Mouse (Mus musculus) spleen, adult 2 months (tissue): ENCODE data around the gene Trp53i11. TPM values are rescaled to one million over a fixed set of nuclear protein-coding genes. Genes with fewer than 3 reads are reported as not detected.

ENCODE experiments used
- DNase-seq, 2 experiments: peaks; one replicate each; pipeline versions ENCODE4 v3.0.0 to v3.0.0-alpha.2; 2012 to 2021; ENCODE audit warnings: low spot score in 2 of 2, low read depth in 1 of 2
- H3K27ac ChIP-seq: fragments of 200-500 bp; 2 replicates; pipeline ENCODE4 v1.5.1; 2012; ENCODE audit warnings: low read length, inconsistent platforms; ENCODE audit not compliant: insufficient read depth
- H3K27me3 ChIP-seq: fragments of 200-500 bp; 2 replicates; pipeline ENCODE4 v1.6.1; 2012; ENCODE audit warnings: mild to moderate bottlenecking, moderate library complexity, low read length, inconsistent platforms; ENCODE audit not compliant: control insufficient read depth, insufficient read depth
- H3K36me3 ChIP-seq: fragments of 200-500 bp; 2 replicates; pipeline ENCODE4 v1.6.1; 2012; ENCODE audit warnings: mild to moderate bottlenecking, low read length, inconsistent platforms; ENCODE audit not compliant: control insufficient read depth, insufficient read depth
- H3K4me1 ChIP-seq: fragments of 200-500 bp; 2 replicates; pipeline ENCODE4 v1.6.1; 2011; ENCODE audit warnings: inconsistent platforms; ENCODE audit not compliant: control insufficient read depth, insufficient read depth, insufficient read length
- H3K4me3 ChIP-seq: fragments of 200-500 bp; 2 replicates; pipeline ENCODE4 v1.5.1; 2011; ENCODE audit warnings: mild to moderate bottlenecking, inconsistent platforms; ENCODE audit not compliant: insufficient read depth, insufficient read length; ENCODE audit errors: extremely low read depth
- CTCF ChIP-seq: fragments of 200-500 bp; IDR thresholded peaks from 2 replicates; pipeline ENCODE4 v1.5.1; 2011; ENCODE audit warnings: mild to moderate bottlenecking, inconsistent platforms; ENCODE audit not compliant: insufficient read depth, insufficient read length, insufficient replicate concordance; ENCODE audit errors: extremely low read depth
- POLR2A ChIP-seq: fragments of 200-500 bp; IDR thresholded peaks from 2 replicates; pipeline ENCODE4 v1.6.1; 2011; ENCODE audit warnings: low read depth, low read length, inconsistent platforms
- WGBS: fragments of 180-500 bp; shearing (Covaris S2); methylation state at CpG from one replicate; pipeline ENCODE4 v1.1.7; 2018; 5-methylcytosine and 5-hydroxymethylcytosine counted together
- polyA plus RNA-seq: library from polyadenylated mRNA; depleted of rRNA; stranded (reverse); fragments of >200 nt; gene quantifications from 2 replicates; pipeline ENCODE4 v1.2.3, GENCODE M21; 2012

The Trp53i11 gene
- polyA plus RNA-seq, 1 experiment, result 149 TPM

GRCm38 (mm10) chr2:93176193-93176798, 11.1 kb upstream of the Trp53i11 start:
- Histone ChIP-seq H3K4me3 (no peak overlapping the region), H3K27ac (no peak overlapping the region), H3K4me1 (peaks cover 17% of the 10 kb centered on the region; the same call in 1 of the 2 replicates), H3K36me3 (no peaks in the 10 kb centered on the region), H3K27me3 (no peaks in the 10 kb centered on the region)
- TF ChIP-seq CTCF (no peak), POLR2A (no peak)
- DNase-seq, result no peak
- 72% methylated on average over 4 of the region's 4 CpGs for WGBS

GRCm38 (mm10) chr2:93176871-93177667, 10.3 kb upstream of the Trp53i11 start:
- Histone ChIP-seq H3K4me1 (peaks cover 17% of the 10 kb centered on the region; the same call in 1 of the 2 replicates), H3K4me3 (no peak overlapping the region), H3K36me3 (no peaks in the 10 kb centered on the region), H3K27ac (no peak overlapping the region), H3K27me3 (no peaks in the 10 kb centered on the region)
- 27% methylated on average over 17 of the region's 17 CpGs for WGBS
- no peak for TF ChIP-seq CTCF
- no peak for DNase-seq

GRCm38 (mm10) chr2:93177668-93178312, 9.6 kb upstream of the Trp53i11 start:
- no peak for TF ChIP-seq POLR2A
- TF ChIP-seq CTCF, result no peak
- H3K27me3 ChIP-seq, result no peaks in the 10 kb centered on the region
- peaks cover 17% of the 10 kb centered on the region; the same call in 1 of the 2 replicates for H3K4me1 ChIP-seq
- no peak overlapping the region for H3K27ac ChIP-seq
- no peak for DNase-seq
- no peak overlapping the region for H3K4me3 ChIP-seq
- WGBS, result 90% methylated on average over 20 of the region's 20 CpGs
- H3K36me3 ChIP-seq, result no peaks in the 10 kb centered on the region

GRCm38 (mm10) chr2:93178313-93178677, 9.1 kb upstream of the Trp53i11 start:
- no peak for DNase-seq
- Histone ChIP-seq H3K27me3 (no peaks in the 10 kb centered on the region), H3K4me1 (peaks cover 17% of the 10 kb centered on the region; the same call in 1 of the 2 replicates), H3K36me3 (no peaks in the 10 kb centered on the region), H3K27ac (no peak overlapping the region), H3K4me3 (no peak overlapping the region)
- TF ChIP-seq CTCF (no peak), POLR2A (no peak)
- 63% methylated on average over 4 of the region's 4 CpGs for WGBS

GRCm38 (mm10) chr2:93179603-93180002, 7.7 kb upstream of the Trp53i11 start:
- no peak for TF ChIP-seq CTCF
- WGBS, result 89% methylated on average over 5 of the region's 5 CpGs
- Histone ChIP-seq H3K4me1 (peaks cover 17% of the 10 kb centered on the region; the same call in 1 of the 2 replicates), H3K4me3 (no peak overlapping the region), H3K27me3 (no peaks in the 10 kb centered on the region), H3K27ac (no peak overlapping the region), H3K36me3 (no peaks in the 10 kb centered on the region)
- DNase-seq, result no peak

GRCm38 (mm10) chr2:93180077-93180844, 7.1 kb upstream of the Trp53i11 start:
- Histone ChIP-seq H3K27ac (no peak overlapping the region), H3K4me3 (peak overlapping the region; percentile 40; the same call in 1 of the 2 replicates)
- 9% methylated on average over 41 of the region's 41 CpGs for WGBS

More at GRCm38 (mm10) chr2:93180077-93180844, 7.1 kb upstream of the Trp53i11 start:
- no peak for TF ChIP-seq POLR2A
- TF ChIP-seq CTCF, result no peak
- H3K27me3 ChIP-seq, result no peaks in the 10 kb centered on the region
- H3K36me3 ChIP-seq, result no peaks in the 10 kb centered on the region
- DNase-seq, result peak in 1 of 2 experiments; percentile 46
- H3K4me1 ChIP-seq, result peaks cover 17% of the 10 kb centered on the region; the same call in 1 of the 2 replicates
